Mouse (Mus musculus): ENCODE measurements around the gene Sowahb. TPM values are rescaled to one million over a fixed set of nuclear protein-coding genes. Genes with fewer than 3 reads are reported as not detected.

The Sowahb gene
- polyA plus RNA-seq, 1 experiment from 2014 or later: 0.65 TPM

- H3K4me1 ChIP-seq: peaks cover 33% of the 10 kb centered on the region
These were observed 4.7 kb downstream of the Sowahb start for GRCm38 (mm10) chr5:93040095-93040494.

GRCm38 (mm10) chr5:93036254-93036653 is 8.6 kb downstream of the Sowahb start:
- Histone ChIP-seq H3K9me3 (no peaks in the 10 kb centered on the region), H3K4me2 (no peak overlapping the region), H3K9ac (no peak overlapping the region), H3K36me3 (no peaks in the 10 kb centered on the region), H3K4me1 (peaks cover 13% of the 10 kb centered on the region; the same call in 1 of the 2 replicates), H3K4me3 (no peak overlapping the region), H3K27me3 (0 out of 2 replicates have a peak, but pooled peaks cover 3% of the 10 kb centered on the region), H3K27ac (no peak overlapping the region)
- WGBS: 48% methylated on average over 7 of the region's 7 CpGs
- no peak for ATAC-seq (ENCODE audit: insufficient number of reproducible peaks, low FRiP score, low TSS enrichment, low read depth)

More at GRCm38 (mm10) chr5:93040095-93040494, 4.7 kb downstream of the Sowahb start:
- ATAC-seq (ENCODE audit: insufficient number of reproducible peaks, low FRiP score, low TSS enrichment, low read depth): no peak
- H3K27me3 ChIP-seq: peaks cover 35% of the 10 kb centered on the region
- H3K9ac ChIP-seq: no peak overlapping the region
- WGBS: 60% methylated on average over 5 of the region's 5 CpGs
- no peak overlapping the region for H3K27ac ChIP-seq
- no peaks in the 10 kb centered on the region for H3K9me3 ChIP-seq
- no peaks in the 10 kb centered on the region for H3K36me3 ChIP-seq
- H3K4me2 ChIP-seq: no peak overlapping the region
- H3K4me3 ChIP-seq: no peak overlapping the region

- WGBS: 17% methylated on average over 1 of the region's 1 CpGs
These were observed 9.5 kb downstream of the Sowahb start for GRCm38 (mm10) chr5:93035285-93035684.

GRCm38 (mm10) chr5:93033087-93033870 is 11.5 kb downstream of the Sowahb start:
- Histone ChIP-seq H3K4me1 (peaks cover 13% of the 10 kb centered on the region; the same call in 1 of the 2 replicates), H3K4me3 (no peak overlapping the region), H3K36me3 (no peaks in the 10 kb centered on the region), H3K4me2 (no peak overlapping the region), H3K27me3 (no peaks in the 10 kb centered on the region), H3K27ac (no peak overlapping the region), H3K9ac (no peak overlapping the region), H3K9me3 (no peaks in the 10 kb centered on the region)
- 66% methylated on average over 5 of the region's 5 CpGs for whole genome bisulfite sequencing
- no peak for ATAC-seq (ENCODE audit: insufficient number of reproducible peaks, low FRiP score, low TSS enrichment, low read depth)

More at GRCm38 (mm10) chr5:93035285-93035684, 9.5 kb downstream of the Sowahb start:
- H3K36me3 ChIP-seq: no peaks in the 10 kb centered on the region
- H3K4me1 ChIP-seq: peaks cover 13% of the 10 kb centered on the region; the same call in 1 of the 2 replicates
- H3K4me3 ChIP-seq: no peak overlapping the region
- H3K27me3 ChIP-seq: 0 out of 2 replicates have a peak, but pooled peaks cover 3% of the 10 kb centered on the region
- no peak overlapping the region for H3K4me2 ChIP-seq
- no peak overlapping the region for H3K27ac ChIP-seq
- ATAC-seq (ENCODE audit: insufficient number of reproducible peaks, low FRiP score, low TSS enrichment, low read depth): no peak
- no peak overlapping the region for H3K9ac ChIP-seq
- no peaks in the 10 kb centered on the region for H3K9me3 ChIP-seq

- Histone ChIP-seq H3K4me3 (no peak overlapping the region), H3K4me1 (peaks cover 9% of the 10 kb centered on the region; the same call in 1 of the 2 replicates), H3K9me3 (no peaks in the 10 kb centered on the region), H3K4me2 (no peak overlapping the region), H3K9ac (no peak overlapping the region), H3K27me3 (no peaks in the 10 kb centered on the region), H3K27ac (no peak overlapping the region), H3K36me3 (no peaks in the 10 kb centered on the region)
- ATAC-seq (ENCODE audit: insufficient number of reproducible peaks, low FRiP score, low TSS enrichment, low read depth): no peak
- 90% methylated on average over 4 of the region's 4 CpGs for WGBS
These were observed 12.2 kb downstream of the Sowahb start for GRCm38 (mm10) chr5:93032621-93033020.

- no peaks in the 10 kb centered on the region for H3K27me3 ChIP-seq
- H3K27ac ChIP-seq: no peak overlapping the region
- no peak overlapping the region for H3K9ac ChIP-seq
- no peaks in the 10 kb centered on the region for H3K36me3 ChIP-seq
- peaks cover 12% of the 10 kb centered on the region for H3K4me1 ChIP-seq
- H3K9me3 ChIP-seq: no peaks in the 10 kb centered on the region
- WGBS: 64% methylated on average over 3 of the region's 3 CpGs
- no peak for ATAC-seq (ENCODE audit: insufficient number of reproducible peaks, low FRiP score, low TSS enrichment, low read depth)
- H3K4me3 ChIP-seq: no peak overlapping the region
- no peak overlapping the region for H3K4me2 ChIP-seq
These were observed 14.0 kb downstream of the Sowahb start for GRCm38 (mm10) chr5:93030869-93031268.

GRCm38 (mm10) chr5:93030411-93030810 is 14.4 kb downstream of the Sowahb start:
- H3K9ac ChIP-seq: no peak overlapping the region

GRCm38 (mm10) chr5:93027120-93027675 is 17.6 kb downstream of the Sowahb start:
- H3K9me3 ChIP-seq: no peaks in the 10 kb centered on the region
- H3K4me1 ChIP-seq: peaks cover 28% of the 10 kb centered on the region
- 28% methylated on average over 9 of the region's 9 CpGs for WGBS
- no peak overlapping the region for H3K4me3 ChIP-seq
- H3K36me3 ChIP-seq: no peaks in the 10 kb centered on the region
- H3K27ac ChIP-seq: peak overlapping the region; percentile 27; the same call in 1 of the 2 replicates
- H3K27me3 ChIP-seq: no peaks in the 10 kb centered on the region
- no peak for ATAC-seq (ENCODE audit: insufficient number of reproducible peaks, low FRiP score, low TSS enrichment, low read depth)
- H3K9ac ChIP-seq: no peak overlapping the region
- H3K4me2 ChIP-seq: no peak overlapping the region; the same call in 1 of the 2 replicates

More at GRCm38 (mm10) chr5:93030411-93030810, 14.4 kb downstream of the Sowahb start:
- H3K9me3 ChIP-seq: no peaks in the 10 kb centered on the region
- H3K4me1 ChIP-seq: peaks cover 12% of the 10 kb centered on the region
- no peaks in the 10 kb centered on the region for H3K36me3 ChIP-seq
- no peak overlapping the region for H3K4me3 ChIP-seq
- 81% methylated on average over 5 of the region's 5 CpGs for WGBS
- no peak overlapping the region for H3K4me2 ChIP-seq
- H3K27ac ChIP-seq: no peak overlapping the region
- H3K27me3 ChIP-seq: no peaks in the 10 kb centered on the region
- ATAC-seq (ENCODE audit: insufficient number of reproducible peaks, low FRiP score, low TSS enrichment, low read depth): no peak

GRCm38 (mm10) chr5:93026437-93027119 is 18.2 kb downstream of the Sowahb start:
- peaks cover 32% of the 10 kb centered on the region for H3K4me1 ChIP-seq
- no peaks in the 10 kb centered on the region for H3K27me3 ChIP-seq
- H3K4me2 ChIP-seq: no peak overlapping the region; the same call in 1 of the 2 replicates
- no peak; the same call in 1 of the 2 replicates for ATAC-seq (ENCODE audit: insufficient number of reproducible peaks, low FRiP score, low TSS enrichment, low read depth)
- peak overlapping the region; percentile 27; the same call in 1 of the 2 replicates for H3K27ac ChIP-seq
- no peak overlapping the region for H3K4me3 ChIP-seq
- no peak overlapping the region for H3K9ac ChIP-seq
- H3K9me3 ChIP-seq: no peaks in the 10 kb centered on the region
- 35% methylated on average over 4 of the region's 4 CpGs for WGBS
- H3K36me3 ChIP-seq: no peaks in the 10 kb centered on the region

- no peak for ATAC-seq (ENCODE audit: insufficient number of reproducible peaks, low FRiP score, low TSS enrichment, low read depth)
- Histone ChIP-seq H3K4me1 (peaks cover 35% of the 10 kb centered on the region), H3K4me3 (no peak overlapping the region), H3K9me3 (no peaks in the 10 kb centered on the region), H3K36me3 (no peaks in the 10 kb centered on the region), H3K9ac (no peak overlapping the region), H3K27ac (peak overlapping the region; percentile 50; the same call in 1 of the 2 replicates), H3K27me3 (no peaks in the 10 kb centered on the region), H3K4me2 (no peak overlapping the region)
- 13% methylated on average over 7 of the region's 7 CpGs for WGBS
These were observed 20.0 kb downstream of the Sowahb start for GRCm38 (mm10) chr5:93024754-93025280.

- no peak overlapping the region for H3K4me3 ChIP-seq
- no peak overlapping the region for H3K9ac ChIP-seq
- 0 out of 2 replicates have a peak, but pooled peaks have one; percentile 31 for ATAC-seq (ENCODE audit: insufficient number of reproducible peaks, low FRiP score, low TSS enrichment, low read depth)
- no peaks in the 10 kb centered on the region for H3K9me3 ChIP-seq
- no peaks in the 10 kb centered on the region for H3K27me3 ChIP-seq
- H3K4me1 ChIP-seq: peaks cover 36% of the 10 kb centered on the region
- no peak overlapping the region for H3K27ac ChIP-seq
- no peaks in the 10 kb centered on the region for H3K36me3 ChIP-seq
- 49% methylated on average over 7 of the region's 7 CpGs for WGBS
- H3K4me2 ChIP-seq: no peak overlapping the region
These were observed 22.6 kb downstream of the Sowahb start for GRCm38 (mm10) chr5:93022126-93022797.

All from limb, embryonic 15.5 days (tissue).